25 mouse cellular contexts compared by ENCODE assay signal in genomic region chr8:92059471-92059870, GRCm38 (mm10).
"Had no signal": no experiment of that assay in that cellular context is flagged by ENCODE, and none has a peak within 500 bp of the region (broad histone marks: within the 10 kb centered on the region; RNA-seq: fewer than 3 reads in every experiment).

No protein-coding gene starts in this region.

- H3K4me1 ChIP-seq: heart, embryonic 13.5 days; heart, embryonic 15.5 days had no signal

- H3K36me3 ChIP-seq: heart, embryonic 13.5 days; heart, embryonic 15.5 days; hindbrain, embryonic 12.5 days; hindbrain, embryonic 15.5 days; kidney, embryonic 15.5 days; limb, embryonic 13.5 days; limb, embryonic 15.5 days had no signal

- H3K4me2 ChIP-seq: heart, embryonic 11.5 days; heart, embryonic 13.5 days; heart, embryonic 15.5 days; hindbrain, embryonic 12.5 days; hindbrain, embryonic 15.5 days; kidney, embryonic 15.5 days; limb, embryonic 13.5 days; limb, embryonic 15.5 days had no signal

- DNase-seq: gastrocnemius, postnatal 14 days; gastrocnemius, postnatal 36 days; heart, adult 11 months; heart, adult 2 months; heart, postnatal 14 days; heart, postnatal 36 days; kidney, adult 11 months; kidney, adult 2 months; kidney, adult 9 months; kidney, postnatal 14 days; kidney, postnatal 36 days; layer of hippocampus, adult 9-11 months; layer of hippocampus, postnatal 36 days; left cerebral cortex, postnatal 4 days had no signal

- H3K4me3 ChIP-seq: heart, adult 2 months; heart, embryonic 13.5 days; heart, embryonic 15.5 days; hindbrain, embryonic 12.5 days; hindbrain, embryonic 15.5 days; kidney, embryonic 15.5 days; limb, embryonic 13.5 days; limb, embryonic 15.5 days had no signal

- ATAC-seq: hindbrain, postnatal 0 days; intestine, embryonic 16.5 days had no signal

- H3K9me3 ChIP-seq: heart, embryonic 13.5 days; heart, embryonic 15.5 days; hindbrain, embryonic 12.5 days; hindbrain, embryonic 15.5 days; kidney, embryonic 15.5 days; limb, embryonic 13.5 days; limb, embryonic 15.5 days had no signal

- H3K27ac ChIP-seq: heart, adult 2 months; heart, embryonic 13.5 days; heart, embryonic 15.5 days; hindbrain, embryonic 12.5 days; hindbrain, embryonic 15.5 days; hindbrain, postnatal 0 days; kidney, embryonic 15.5 days; kidney, postnatal 0 days; limb, embryonic 13.5 days; limb, embryonic 15.5 days had no signal

- H3K9ac ChIP-seq: heart, embryonic 13.5 days; heart, embryonic 15.5 days; hindbrain, embryonic 12.5 days; hindbrain, embryonic 15.5 days; kidney, embryonic 15.5 days; limb, embryonic 13.5 days; limb, embryonic 15.5 days had no signal
